Mouse (Mus musculus) ES-E14 (cell line): ENCODE data around the gene Tmem98. TPM values are rescaled to one million over a fixed set of nuclear protein-coding genes. Genes with fewer than 3 reads are reported as not detected.

Experiments used
- DNase-seq: peaks from one replicate; pipeline ENCODE4 v3.0.0-alpha.2; 2013; ENCODE audit warnings: low read depth, low spot score
- H3K27ac ChIP-seq: 2 replicates; pipeline ENCODE4 v1.5.1; 2012; ENCODE audit warnings: low read depth, mild to moderate bottlenecking, low read length, moderate library complexity, mixed read lengths; ENCODE audit not compliant: poor library complexity, insufficient read depth, severe bottlenecking
- H3K36me3 ChIP-seq: 2 replicates; pipeline ENCODE4 v1.6.1; 2012; ENCODE audit warnings: mild to moderate bottlenecking, low read length, moderate library complexity, mixed read lengths; ENCODE audit not compliant: control insufficient read depth, poor library complexity, insufficient read depth, severe bottlenecking
- H3K4me1 ChIP-seq, 2 experiments: fragments of 150-350 bp in 1 of 2; sonication (generic) in 1 of 2; 2 replicates each; pipeline ENCODE4 v1.6.1; 2012; ENCODE audit warnings: low read length in 2 of 2, mild to moderate bottlenecking in 1 of 2, mixed read lengths in 1 of 2; ENCODE audit not compliant: control insufficient read depth in 2 of 2, insufficient read depth in 2 of 2, poor library complexity in 1 of 2
- H3K4me3 ChIP-seq, 2 experiments: fragments of 150-350 bp in 1 of 2; sonication (generic) in 1 of 2; 2 replicates each; pipeline ENCODE4 v1.5.1; 2012; ENCODE audit warnings: low read length in 2 of 2, low read depth in 1 of 2, mild to moderate bottlenecking in 1 of 2, mixed read lengths in 1 of 2; ENCODE audit not compliant: insufficient read depth in 1 of 2, poor library complexity in 1 of 2, severe bottlenecking in 1 of 2
- H3K9ac ChIP-seq: 2 replicates; pipeline ENCODE4 v1.6.1; 2012; ENCODE audit warnings: low read depth, mild to moderate bottlenecking, low read length, mixed read lengths; ENCODE audit not compliant: poor library complexity, insufficient read depth, severe bottlenecking
- H3K9me3 ChIP-seq: fragments of 150-350 bp; sonication (generic); 2 replicates; pipeline ENCODE4 v1.6.1; 2012; ENCODE audit warnings: low read depth, mild to moderate bottlenecking, low read length; ENCODE audit not compliant: control insufficient read depth, insufficient read depth
- CHD2 ChIP-seq: IDR thresholded peaks from 2 replicates; pipeline ENCODE4 v1.6.1; 2014; ENCODE audit warnings: mild to moderate bottlenecking, low read depth, low read length, inconsistent platforms
- HCFC1 ChIP-seq: IDR thresholded peaks from 2 replicates; pipeline ENCODE4 v1.6.1; 2012; ENCODE audit warnings: low read length, inconsistent platforms, borderline replicate concordance; ENCODE audit not compliant: insufficient read depth
- MAFK ChIP-seq: IDR thresholded peaks from 2 replicates; pipeline ENCODE4 v1.6.1; 2014; ENCODE audit warnings: mild to moderate bottlenecking, low read depth, low read length, inconsistent platforms; ENCODE audit not compliant: insufficient read depth
- ZC3H11A ChIP-seq: IDR thresholded peaks from 2 replicates; pipeline ENCODE4 v1.6.1; 2012; ENCODE audit warnings: low read depth, mild to moderate bottlenecking, inconsistent platforms, low read length, borderline replicate concordance
- ZNF384 ChIP-seq: IDR thresholded peaks from 2 replicates; pipeline ENCODE4 v1.6.1; 2012; ENCODE audit warnings: low read depth, low read length, inconsistent platforms
- in situ Hi-C, 2 experiments: fragments of 600-800 bp; cut with MboI; formaldehyde crosslinking; loops; one replicate each; pipeline ENCODE4 v1.15.1; 2025; ENCODE audit warnings: low sequenced_read_pairs in 2 of 2, inconsistent platforms in 1 of 2; ENCODE audit not compliant: unreplicated experiment in 2 of 2
- total RNA-seq: library from RNA; depleted of rRNA; stranded (reverse); fragments of 300-350 nt; gene quantifications from 2 replicates; pipeline ENCODE4 v1.2.3, GENCODE M21; 2012

The Tmem98 gene
- total RNA-seq, 1 experiment = 12.1 TPM

GRCm38 (mm10) chr11:80766472-80767319 is 43.3 kb upstream of the Tmem98 start:
- no peak overlapping the region for H3K9ac ChIP-seq
- TF ChIP-seq HCFC1 = no peak
- no peak for TF ChIP-seq ZNF384
- TF ChIP-seq ZC3H11A = no peak
- no peak for TF ChIP-seq MAFK
- no peak overlapping the region for H3K4me3 ChIP-seq
- H3K27ac ChIP-seq = no peak overlapping the region
- no peaks in the 10 kb centered on the region for H3K4me1 ChIP-seq
- in situ Hi-C loops = no loop called here
- H3K36me3 ChIP-seq = no peaks in the 10 kb centered on the region
- DNase-seq = no peak
- H3K9me3 ChIP-seq = no peaks in the 10 kb centered on the region

- in situ Hi-C loops = no loop called here
- Histone ChIP-seq H3K27ac (no peak overlapping the region), H3K4me1 (no peaks in the 10 kb centered on the region), H3K9ac (no peak overlapping the region), H3K4me3 (no peak overlapping the region), H3K36me3 (no peaks in the 10 kb centered on the region), H3K9me3 (no peaks in the 10 kb centered on the region)
- TF ChIP-seq MAFK = no peak
- no peak for TF ChIP-seq ZNF384
- no peak for TF ChIP-seq HCFC1
- no peak for TF ChIP-seq ZC3H11A
- no peak for TF ChIP-seq CHD2
- no peak for DNase-seq
Measured at GRCm38 (mm10) chr11:80767320-80767617, 42.7 kb upstream of the Tmem98 start.

DNA sequence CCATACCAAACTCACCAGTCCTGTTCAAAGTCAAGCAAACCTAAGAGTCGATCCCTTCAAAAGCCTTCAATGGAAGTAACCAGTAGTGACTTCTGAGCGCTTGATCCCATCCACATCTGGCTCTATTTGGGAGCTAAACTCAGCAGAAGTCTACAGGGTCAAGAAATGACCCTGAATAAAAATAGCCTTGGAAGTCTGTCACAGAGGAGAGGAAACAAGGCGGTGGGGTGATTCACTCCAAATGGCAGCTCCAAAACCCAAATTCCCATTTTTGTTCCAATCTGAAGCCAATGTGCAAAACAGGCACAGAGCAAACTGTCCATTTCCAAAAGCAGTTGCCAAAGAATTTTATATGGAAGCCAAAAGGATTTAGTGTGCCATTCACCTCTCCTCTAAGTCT is 38.8 kb upstream of the Tmem98 start:
- in situ Hi-C loops = no loop called here
- Histone ChIP-seq H3K9ac (no peak overlapping the region), H3K9me3 (no peaks in the 10 kb centered on the region), H3K4me1 (peaks cover 0 to 5% of the 10 kb centered on the region in 2 experiments; a peak in 2 of 4 replicates), H3K27ac (no peak overlapping the region), H3K4me3 (no peak overlapping the region), H3K36me3 (no peaks in the 10 kb centered on the region)
- no peak for DNase-seq
- TF ChIP-seq CHD2 = no peak
- TF ChIP-seq ZC3H11A = no peak
- no peak for TF ChIP-seq ZNF384
- TF ChIP-seq MAFK = no peak
- TF ChIP-seq HCFC1 = no peak

DNA sequence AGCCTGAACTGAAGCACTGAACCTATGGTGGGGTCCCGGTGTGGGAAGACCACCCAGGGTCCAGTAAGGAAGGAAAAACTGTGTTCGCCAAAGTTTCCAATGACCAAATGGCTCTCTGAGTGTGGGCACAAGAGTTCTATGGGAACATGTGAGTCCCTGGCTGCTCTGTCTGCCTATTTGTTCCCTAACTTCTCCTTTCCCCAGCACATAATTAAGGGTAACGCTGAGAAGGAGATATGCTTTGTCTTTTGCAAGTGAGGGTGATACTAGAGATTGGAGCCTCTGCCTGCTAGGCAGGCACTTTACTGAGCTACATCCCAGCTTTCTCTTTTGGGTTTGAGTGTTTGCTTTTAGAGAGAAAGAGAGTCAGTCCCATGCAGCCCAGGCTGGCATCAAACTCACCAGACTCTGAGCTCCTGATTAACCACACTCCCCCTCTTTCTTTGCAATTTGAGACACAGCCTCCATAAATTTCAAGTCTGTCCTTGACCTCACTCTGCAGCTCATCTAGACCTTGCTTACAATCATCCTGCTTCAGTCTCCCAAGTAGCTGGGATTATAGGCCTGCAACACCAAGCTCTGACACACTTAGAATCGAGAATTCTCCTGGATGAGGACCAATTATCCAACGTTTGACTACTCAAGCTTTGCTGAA is 38.3 kb upstream of the Tmem98 start:
- in situ Hi-C loops = no loop called here
- no peak overlapping the region for H3K4me3 ChIP-seq
- H3K36me3 ChIP-seq = no peaks in the 10 kb centered on the region
- H3K9ac ChIP-seq = no peak overlapping the region
- DNase-seq = no peak
- H3K4me1 ChIP-seq = peaks cover 0 to 5% of the 10 kb centered on the region in 2 experiments; a peak in 2 of 4 replicates
- no peaks in the 10 kb centered on the region for H3K9me3 ChIP-seq
- no peak overlapping the region for H3K27ac ChIP-seq
- TF ChIP-seq HCFC1 (no peak), ZC3H11A (no peak), ZNF384 (no peak), CHD2 (no peak), MAFK (no peak)
